Mouse (Mus musculus) heart, adult 8-10 months (tissue): Measurements from ENCODE around the gene Txn2. TPM values are rescaled to one million over a fixed set of nuclear protein-coding genes. Genes with fewer than 3 reads are reported as not detected.

Experiments
- DNase-seq: peaks from one replicate; pipeline ENCODE4 v3.0.0; 2022; ENCODE audit warnings: low spot score
- total RNA-seq, 4 experiments: library from RNA; stranded (reverse); gene quantifications; 2 replicates each; pipeline ENCODE4 v1.2.4; 2022

Txn2 gene
- total RNA-seq: 100 to 1,000 TPM; 303 to 339 (median 309) TPM

- peak; percentile 99 for DNase-seq
Measured at GRCm38 (mm10) chr15:77928673-77929331, at the start of gene Txn2. TSS of gene Txn2 (minus strand) at chr15:77929006.

- DNase-seq: no peak
Measured at GRCm38 (mm10) chr15:77977663-77978062, 48.9 kb upstream of the Txn2 start.

- no peak for DNase-seq
Measured at GRCm38 (mm10) chr15:77974165-77974841, 45.5 kb upstream of the Txn2 start.

GRCm38 (mm10) chr15:77970470-77971292 is 41.9 kb upstream of the Txn2 start, which contains the start of gene Eif3d:
TSS of gene Eif3d (minus strand) at chr15:77970813.
- DNase-seq: peak; percentile 96

GRCm38 (mm10) chr15:77969940-77970469 is 41.2 kb upstream of the Txn2 start:
- DNase-seq: no peak

- no peak for DNase-seq
Measured at GRCm38 (mm10) chr15:77965117-77965528, 36.3 kb upstream of the Txn2 start.

GRCm38 (mm10) chr15:77962447-77962846 is 33.6 kb upstream of the Txn2 start:
- no peak for DNase-seq

- DNase-seq: no peak
Measured at GRCm38 (mm10) chr15:77960693-77961092, 31.9 kb upstream of the Txn2 start.

GRCm38 (mm10) chr15:77958071-77958470 is 29.3 kb upstream of the Txn2 start:
- DNase-seq: no peak

- no peak for DNase-seq
Measured at GRCm38 (mm10) chr15:77957625-77958024, 28.8 kb upstream of the Txn2 start.

- DNase-seq: peak; percentile 57
Measured at GRCm38 (mm10) chr15:77956404-77956901, 27.6 kb upstream of the Txn2 start, which contains the start of gene Foxred2. TSS of gene Foxred2 (minus strand) at chr15:77956722.

- no peak for DNase-seq
Measured at GRCm38 (mm10) chr15:77955440-77956403, 26.9 kb upstream of the Txn2 start.

- DNase-seq: no peak
Measured at GRCm38 (mm10) chr15:77954362-77954761, 25.6 kb upstream of the Txn2 start.

GRCm38 (mm10) chr15:77952921-77953320 is 24.1 kb upstream of the Txn2 start:
- DNase-seq: no peak

GRCm38 (mm10) chr15:77949061-77949460 is 20.3 kb upstream of the Txn2 start:
- DNase-seq: no peak

GRCm38 (mm10) chr15:77945711-77946110 is 16.9 kb upstream of the Txn2 start:
- peak; percentile 57 for DNase-seq

- no peak for DNase-seq
Measured at GRCm38 (mm10) chr15:77941563-77941962, 12.8 kb upstream of the Txn2 start.

GRCm38 (mm10) chr15:77938516-77938915 is 9.7 kb upstream of the Txn2 start:
- DNase-seq: no peak

GRCm38 (mm10) chr15:77935673-77936375 is 7.0 kb upstream of the Txn2 start:
- DNase-seq: no peak

GRCm38 (mm10) chr15:77934968-77935367 is 6.2 kb upstream of the Txn2 start:
- no peak for DNase-seq
